Mouse (Mus musculus) neural tube, embryonic 11.5 days (tissue): Measurements from ENCODE around the gene Gcnt4. TPM values are rescaled to one million over a fixed set of nuclear protein-coding genes. Genes with fewer than 3 reads are reported as not detected.

Experiments
- ATAC-seq: fragments of 200-750 bp; cut with Nextera tagmentation; 2 replicates; pipeline ENCODE4 v1.8.0; 2017; ENCODE audit warnings: moderate number of reproducible peaks, mild to moderate bottlenecking, moderate TSS enrichment, moderate library complexity; ENCODE audit not compliant: insufficient read depth, low FRiP score, low TSS enrichment
- DNase-seq: peaks from one replicate; pipeline ENCODE4 v3.0.0-alpha.2; 2015; ENCODE audit warnings: low spot score
- H3K27ac ChIP-seq: fragments of 300-500 bp; sonication (generic); 2 replicates; pipeline ENCODE4 v1.5.1; 2014; ENCODE audit warnings: low read depth, mild to moderate bottlenecking, low read length
- H3K27me3 ChIP-seq: fragments of 300-500 bp; sonication (generic); 2 replicates; pipeline ENCODE4 v1.6.1; 2014; ENCODE audit warnings: mild to moderate bottlenecking, low read length, mixed read lengths; ENCODE audit not compliant: control insufficient read depth, insufficient read depth
- H3K36me3 ChIP-seq: fragments of 300-500 bp; sonication (generic); 2 replicates; pipeline ENCODE4 v1.6.1; 2014; ENCODE audit warnings: mild to moderate bottlenecking, low read length, moderate library complexity, mixed read lengths; ENCODE audit not compliant: control insufficient read depth, insufficient read depth
- H3K4me1 ChIP-seq: fragments of 300-500 bp; sonication (generic); 2 replicates; pipeline ENCODE4 v1.6.1; 2014; ENCODE audit warnings: low read length, mixed read lengths; ENCODE audit not compliant: control insufficient read depth, insufficient read depth
- H3K4me2 ChIP-seq: fragments of 300-500 bp; sonication (generic); 2 replicates; pipeline ENCODE4 v1.6.1; 2014; ENCODE audit warnings: low read depth, mild to moderate bottlenecking, moderate library complexity
- H3K4me3 ChIP-seq: fragments of 300-500 bp; sonication (generic); 2 replicates; pipeline ENCODE4 v1.5.1; 2014; ENCODE audit warnings: low read depth, low read length
- H3K9ac ChIP-seq: fragments of 300-500 bp; sonication (generic); 2 replicates; pipeline ENCODE4 v1.6.1; 2014; ENCODE audit warnings: mild to moderate bottlenecking, low read length
- H3K9me3 ChIP-seq: fragments of 300-500 bp; sonication (generic); 2 replicates; pipeline ENCODE4 v1.6.1; 2016; ENCODE audit warnings: low read length; ENCODE audit not compliant: control insufficient read depth
- WGBS: fragments of 180-500 bp; shearing (Covaris S2); extraction: QIAGEN DNeasy Blood & Tissue Kit; methylation state at CpG from one replicate; pipeline ENCODE4 v1.1.7; 2014; 5-methylcytosine and 5-hydroxymethylcytosine counted together
- polyA plus RNA-seq: library from polyadenylated mRNA; unstranded; fragments of >200 nt; fragmentation: Nextera tagmentation; extraction: Ambion mirVana; gene quantifications from 2 replicates; pipeline ENCODE4 v1.2.1, GENCODE M21; 2014

Gcnt4 gene
- polyA plus RNA-seq, 1 experiment from 2014 or later = 0.32 TPM

- Histone ChIP-seq H3K4me3 (peak overlapping the region; percentile 70), H3K36me3 (no peaks in the 10 kb centered on the region), H3K9me3 (no peaks in the 10 kb centered on the region), H3K27me3 (peaks cover 21% of the 10 kb centered on the region), H3K4me1 (0 out of 2 replicates have a peak, but pooled peaks cover 7% of the 10 kb centered on the region), H3K9ac (peak overlapping the region; percentile 70), H3K27ac (no peak overlapping the region), H3K4me2 (peak overlapping the region; percentile 99)
- under 1% methylated on average over 51 of the region's 53 CpGs for WGBS
- ATAC-seq (peak; percentile 68), DNase-seq (peak; percentile 54)
These were observed 676 bp downstream of the Gcnt4 start for GRCm38 (mm10) chr13:96924985-96925745.

GRCm38 (mm10) chr13:96925991-96926725 lies 1.7 kb downstream of the Gcnt4 start:
- no peak for DNase-seq
- 37% methylated on average over 10 of the region's 10 CpGs for WGBS

GRCm38 (mm10) chr13:96927781-96928180 lies 3.3 kb downstream of the Gcnt4 start:
- 0 out of 2 replicates have a peak, but pooled peaks cover 7% of the 10 kb centered on the region for H3K4me1 ChIP-seq
- no peaks in the 10 kb centered on the region for H3K9me3 ChIP-seq
- ATAC-seq = no peak
- no peaks in the 10 kb centered on the region for H3K36me3 ChIP-seq
- no peak overlapping the region for H3K27ac ChIP-seq
- peaks cover 21% of the 10 kb centered on the region for H3K27me3 ChIP-seq
- no peak overlapping the region for H3K4me3 ChIP-seq
- no peak overlapping the region for H3K4me2 ChIP-seq
- DNase-seq = no peak
- no peak overlapping the region for H3K9ac ChIP-seq
- WGBS = 88% methylated on average over 1 of the region's 1 CpGs

More at GRCm38 (mm10) chr13:96925991-96926725, 1.7 kb downstream of the Gcnt4 start:
- Histone ChIP-seq H3K4me1 (0 out of 2 replicates have a peak, but pooled peaks cover 7% of the 10 kb centered on the region), H3K36me3 (no peaks in the 10 kb centered on the region), H3K9me3 (no peaks in the 10 kb centered on the region), H3K9ac (no peak overlapping the region), H3K4me3 (no peak overlapping the region), H3K27ac (no peak overlapping the region), H3K27me3 (peaks cover 21% of the 10 kb centered on the region), H3K4me2 (no peak overlapping the region; the same call in 1 of the 2 replicates)
- no peak for ATAC-seq

- H3K9ac ChIP-seq = no peak overlapping the region
- no peak overlapping the region for H3K4me2 ChIP-seq
- H3K27me3 ChIP-seq = peaks cover 21% of the 10 kb centered on the region
- ATAC-seq = no peak
- 0 out of 2 replicates have a peak, but pooled peaks cover 7% of the 10 kb centered on the region for H3K4me1 ChIP-seq
- H3K4me3 ChIP-seq = no peak overlapping the region
- no peaks in the 10 kb centered on the region for H3K9me3 ChIP-seq
- no peaks in the 10 kb centered on the region for H3K36me3 ChIP-seq
- H3K27ac ChIP-seq = no peak overlapping the region
- peak; percentile 35 for DNase-seq
- WGBS = 26% methylated on average over 8 of the region's 8 CpGs
These were observed 4.0 kb downstream of the Gcnt4 start for GRCm38 (mm10) chr13:96928432-96929039.

- Histone ChIP-seq H3K27ac (no peak overlapping the region), H3K36me3 (no peaks in the 10 kb centered on the region), H3K4me2 (no peak overlapping the region), H3K9me3 (no peaks in the 10 kb centered on the region), H3K27me3 (no peaks in the 10 kb centered on the region), H3K4me1 (peaks cover 7% of the 10 kb centered on the region; the same call in 1 of the 2 replicates), H3K9ac (no peak overlapping the region), H3K4me3 (no peak overlapping the region)
- 86% methylated on average over 5 of the region's 5 CpGs for WGBS
- no peak for ATAC-seq
- DNase-seq = no peak
These were observed 8.3 kb downstream of the Gcnt4 start for GRCm38 (mm10) chr13:96932745-96933144.

GRCm38 (mm10) chr13:96933367-96933766 lies 8.9 kb downstream of the Gcnt4 start:
- Histone ChIP-seq H3K4me2 (no peak overlapping the region), H3K27me3 (no peaks in the 10 kb centered on the region), H3K4me3 (no peak overlapping the region), H3K9ac (no peak overlapping the region), H3K27ac (no peak overlapping the region), H3K4me1 (peaks cover 7% of the 10 kb centered on the region; the same call in 1 of the 2 replicates), H3K9me3 (no peaks in the 10 kb centered on the region), H3K36me3 (no peaks in the 10 kb centered on the region)
- ATAC-seq = no peak
- 80% methylated on average over 8 of the region's 8 CpGs for WGBS
- DNase-seq = no peak

GRCm38 (mm10) chr13:96936173-96936777 lies 11.8 kb downstream of the Gcnt4 start:
- H3K4me2 ChIP-seq = no peak overlapping the region
- no peaks in the 10 kb centered on the region for H3K9me3 ChIP-seq
- H3K4me1 ChIP-seq = peaks cover 4% of the 10 kb centered on the region; the same call in 1 of the 2 replicates
- 26% methylated on average over 6 of the region's 6 CpGs for WGBS
- ATAC-seq = no peak
- no peaks in the 10 kb centered on the region for H3K36me3 ChIP-seq
- DNase-seq = no peak
- H3K27me3 ChIP-seq = no peaks in the 10 kb centered on the region
- no peak overlapping the region for H3K9ac ChIP-seq
- H3K4me3 ChIP-seq = no peak overlapping the region
- H3K27ac ChIP-seq = no peak overlapping the region

- Histone ChIP-seq H3K36me3 (no peaks in the 10 kb centered on the region), H3K27me3 (no peaks in the 10 kb centered on the region), H3K4me1 (peaks cover 4% of the 10 kb centered on the region; the same call in 1 of the 2 replicates), H3K4me3 (no peak overlapping the region), H3K9me3 (no peaks in the 10 kb centered on the region), H3K4me2 (no peak overlapping the region), H3K27ac (no peak overlapping the region), H3K9ac (no peak overlapping the region)
- WGBS = 66% methylated on average over 10 of the region's 10 CpGs
- DNase-seq = no peak
- ATAC-seq = no peak
These were observed 12.6 kb downstream of the Gcnt4 start for GRCm38 (mm10) chr13:96937059-96937558.
